Mouse (Mus musculus): ENCODE measurements around the gene Mmd.
A peak's percentile ranks its signal among the peaks of the same experiment; 100 is the strongest.
"Not testable (repeated sequence)": the region's sequence is repeated elsewhere in the genome, so short reads cannot be mapped to it uniquely, and the experiment has no call there.

The Mmd gene

DNA sequence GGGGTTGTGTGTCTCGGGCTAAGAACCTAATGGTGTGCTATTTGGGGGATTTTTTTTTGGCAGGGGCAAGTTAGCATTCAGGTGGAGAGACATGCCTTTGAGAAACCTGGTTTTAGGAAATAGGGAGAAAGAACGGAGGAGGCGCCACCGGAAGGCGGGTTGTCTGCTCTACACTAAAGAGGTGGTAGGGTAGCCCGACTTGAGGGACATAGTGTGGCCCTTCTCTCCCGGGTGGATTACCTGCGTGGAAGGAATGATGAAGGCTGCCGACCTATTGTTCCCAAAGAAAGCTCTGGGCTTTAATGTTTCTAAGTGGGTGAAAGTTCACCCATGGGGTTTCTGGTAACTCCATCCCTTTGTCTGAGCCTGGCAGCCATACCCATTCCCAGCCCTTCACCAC is 933 bp downstream of the Mmd start:
- no peak for DNase-seq

DNA sequence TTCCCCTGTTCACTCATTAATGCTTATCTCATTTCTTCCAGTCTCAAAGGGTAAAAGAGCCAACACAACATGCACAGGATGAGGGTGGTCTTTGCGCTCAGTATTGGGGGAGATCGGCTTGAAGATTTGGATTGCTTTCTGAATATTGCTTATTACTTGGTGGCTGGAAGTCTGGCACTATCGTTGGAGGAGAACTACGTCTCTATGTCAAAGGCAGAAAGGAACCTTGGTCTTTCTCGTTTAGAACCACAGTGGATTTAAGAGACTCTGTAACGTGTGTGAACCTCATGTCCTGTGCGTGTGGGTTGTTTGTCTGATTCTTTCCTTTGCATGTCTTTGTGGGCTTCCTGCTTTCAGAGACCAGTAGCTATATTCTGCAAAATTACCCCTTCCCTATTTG is 1.5 kb downstream of the Mmd start:
- no peak for DNase-seq

DNA sequence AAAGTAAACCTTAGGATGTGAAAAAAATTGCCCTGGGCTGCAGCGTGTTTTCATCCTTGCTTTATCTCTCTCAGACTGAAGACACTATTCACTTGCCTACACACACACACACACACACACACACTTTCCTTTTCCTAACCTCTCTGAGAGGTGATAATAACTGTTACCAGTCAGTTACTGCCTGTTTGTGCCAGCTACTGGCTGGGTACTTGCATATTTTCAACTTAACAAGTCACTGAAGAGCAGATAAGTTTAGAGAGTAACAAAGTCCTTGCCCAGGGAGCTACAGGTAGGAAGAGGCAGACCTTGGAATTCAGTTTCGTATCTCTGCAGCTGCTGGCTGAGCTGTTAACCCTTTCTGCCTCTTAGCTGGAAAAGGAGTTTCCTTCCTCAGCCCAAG is 2.7 kb downstream of the Mmd start:
- no peak for DNase-seq

DNA sequence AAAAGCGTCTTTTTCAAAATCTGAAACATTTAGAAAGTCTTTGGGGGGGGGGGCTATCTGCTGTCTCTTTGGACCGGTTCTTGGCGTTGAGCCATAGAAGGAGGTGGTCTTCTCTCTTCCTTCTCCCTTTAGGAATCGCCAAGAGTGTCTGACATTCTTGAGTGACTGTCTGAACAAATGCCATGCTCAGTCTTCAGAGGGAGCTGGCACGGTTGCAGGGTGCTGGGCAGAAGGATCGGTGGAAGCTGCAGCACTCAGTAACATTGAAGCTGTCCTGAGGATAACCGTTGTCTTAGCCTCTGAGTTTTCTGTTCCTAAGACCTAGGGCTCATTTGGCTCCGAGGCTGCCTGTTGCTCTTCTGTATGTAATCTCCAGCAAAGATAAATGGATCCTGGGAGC is 3.1 kb downstream of the Mmd start:
- no peak for DNase-seq

DNA sequence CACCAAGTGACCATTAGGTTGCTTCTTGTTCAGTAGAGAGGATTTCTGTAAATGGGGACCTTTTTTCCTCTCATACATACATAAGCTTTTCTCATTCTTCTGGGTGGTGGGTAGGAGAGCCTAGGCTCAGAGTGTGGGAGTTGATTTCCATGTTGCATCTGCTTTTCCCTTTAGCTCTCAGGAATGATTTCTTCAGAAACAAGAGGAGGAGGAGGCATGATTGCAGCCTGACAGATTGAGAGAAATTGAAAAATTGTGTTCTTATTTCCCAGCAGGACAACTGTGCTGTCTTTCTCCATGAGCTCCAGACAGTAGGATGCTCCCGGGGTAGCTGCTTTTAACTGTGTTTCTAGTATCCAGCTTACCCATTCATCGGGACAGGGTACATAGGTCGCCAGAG is 5.3 kb downstream of the Mmd start:
- no peak for DNase-seq

DNA sequence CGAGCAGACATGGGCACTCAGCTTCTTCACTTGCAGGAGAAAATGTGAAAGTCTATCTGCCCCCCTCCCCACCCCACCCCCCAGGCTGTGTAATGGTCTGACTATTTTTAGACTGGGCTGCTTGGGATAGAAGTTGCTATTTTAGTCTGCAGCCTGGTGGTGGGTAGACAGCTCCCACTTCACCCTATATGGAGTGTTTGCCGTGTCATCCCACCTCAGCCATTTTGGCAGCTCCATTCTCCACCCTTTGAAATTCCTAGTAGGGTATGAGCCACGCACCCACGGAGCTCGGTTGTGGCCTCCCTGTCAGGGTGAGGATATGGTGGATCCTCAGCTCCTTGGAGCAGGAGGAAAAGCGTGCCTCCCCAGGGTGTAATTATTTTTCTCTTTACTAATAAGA is 6.4 kb downstream of the Mmd start:
- no peak for DNase-seq

DNA sequence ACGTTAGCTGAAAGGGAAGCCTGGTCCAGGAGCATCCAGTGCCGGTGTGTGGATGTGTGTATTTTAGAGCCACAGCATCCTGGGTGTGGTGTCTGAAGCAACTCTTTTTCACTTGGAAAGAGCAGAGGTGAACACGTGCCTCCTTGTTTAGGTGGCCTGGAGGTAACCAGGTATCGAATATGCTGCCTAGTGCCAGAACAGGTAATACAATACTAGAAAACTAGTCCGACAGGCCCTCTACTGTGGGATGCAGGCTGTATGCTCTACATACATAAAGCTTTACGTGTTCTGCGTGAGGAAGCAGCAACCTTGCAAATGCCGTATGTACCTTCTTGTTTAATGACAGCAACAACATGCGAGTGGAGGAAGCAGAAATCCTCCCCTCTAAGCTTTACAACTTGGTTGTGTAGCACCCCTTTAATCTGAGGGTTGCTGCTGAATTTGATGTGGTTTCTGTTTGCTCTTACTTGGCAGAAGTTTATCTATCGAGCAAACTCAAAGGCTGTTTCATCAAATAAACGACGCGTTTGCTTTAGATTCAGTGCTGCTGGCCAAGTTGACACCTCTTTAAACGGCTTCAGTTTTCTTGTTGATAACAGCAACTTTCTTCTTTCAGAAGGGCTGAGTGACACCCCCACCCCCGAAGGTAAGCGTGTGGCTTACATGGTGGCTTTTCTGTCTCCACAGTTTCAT is 7.7 kb downstream of the Mmd start:
- DNase-seq = no peak

DNA sequence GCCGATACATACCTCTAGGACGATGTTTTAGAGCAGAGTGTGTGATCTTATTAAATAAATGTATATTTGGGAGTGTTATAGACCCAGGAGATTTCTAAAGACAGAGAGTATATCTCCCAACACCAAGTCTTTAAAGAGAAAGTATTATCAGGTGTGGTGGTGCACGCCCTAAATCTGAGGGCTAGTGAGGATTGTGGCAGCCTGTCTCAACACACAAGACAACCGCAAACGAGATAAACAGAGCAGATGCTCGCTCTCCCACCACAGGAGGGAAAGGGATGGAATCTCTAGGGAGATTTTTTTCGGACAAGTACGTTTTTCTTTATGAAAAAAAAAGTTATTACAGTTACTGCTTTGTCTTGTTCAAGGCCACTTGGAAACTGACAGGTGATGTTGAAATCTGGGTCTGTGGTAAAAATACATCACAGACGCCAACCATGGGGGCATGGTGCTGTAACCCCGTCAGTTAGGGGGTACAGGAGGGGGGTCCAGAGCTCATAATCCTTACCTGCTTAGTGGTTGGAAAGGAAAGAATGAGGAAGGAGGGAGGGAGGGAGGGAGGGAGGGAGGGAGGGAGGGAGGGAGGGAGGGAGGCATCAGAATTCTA is 9.2 kb downstream of the Mmd start:
- no peak for DNase-seq

DNA sequence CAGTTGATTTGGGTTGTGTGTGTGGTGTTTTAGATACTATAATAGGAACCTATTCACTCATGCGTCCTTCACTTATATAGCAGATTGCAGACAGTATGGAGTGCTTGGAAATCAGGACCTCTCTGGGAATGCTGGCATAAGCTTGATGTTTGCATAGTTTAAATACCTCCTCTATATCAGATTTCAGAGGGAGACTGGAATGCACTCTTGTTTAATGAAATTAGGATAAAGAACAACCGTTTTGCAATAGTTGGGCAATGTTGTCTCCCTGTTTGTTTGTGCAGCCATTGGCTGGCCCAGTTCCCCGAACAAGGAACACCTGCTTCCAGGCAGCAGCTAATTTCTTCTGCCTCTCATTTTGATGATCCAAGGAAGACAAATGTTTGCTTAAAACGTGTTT is 9.8 kb downstream of the Mmd start:
- no peak for DNase-seq

DNA sequence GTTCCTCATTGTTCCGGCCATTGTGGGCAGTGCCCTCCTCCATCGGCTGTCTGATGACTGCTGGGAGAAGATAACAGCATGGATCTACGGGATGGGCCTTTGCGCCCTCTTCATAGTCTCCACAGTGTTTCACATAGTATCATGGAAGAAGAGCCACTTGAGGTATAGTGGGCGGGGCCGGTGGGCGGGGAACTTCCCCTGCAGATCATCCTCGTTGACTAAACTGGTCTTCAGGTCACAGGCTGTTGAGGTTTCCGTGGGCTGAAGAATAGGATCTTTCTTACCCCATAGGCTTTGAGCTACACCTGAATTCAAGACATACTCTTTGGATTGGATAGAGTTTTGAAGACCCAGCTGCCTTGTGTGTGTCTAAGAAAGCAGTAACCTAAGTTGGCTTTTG is 10.6 kb downstream of the Mmd start:
- DNase-seq = no peak

DNA sequence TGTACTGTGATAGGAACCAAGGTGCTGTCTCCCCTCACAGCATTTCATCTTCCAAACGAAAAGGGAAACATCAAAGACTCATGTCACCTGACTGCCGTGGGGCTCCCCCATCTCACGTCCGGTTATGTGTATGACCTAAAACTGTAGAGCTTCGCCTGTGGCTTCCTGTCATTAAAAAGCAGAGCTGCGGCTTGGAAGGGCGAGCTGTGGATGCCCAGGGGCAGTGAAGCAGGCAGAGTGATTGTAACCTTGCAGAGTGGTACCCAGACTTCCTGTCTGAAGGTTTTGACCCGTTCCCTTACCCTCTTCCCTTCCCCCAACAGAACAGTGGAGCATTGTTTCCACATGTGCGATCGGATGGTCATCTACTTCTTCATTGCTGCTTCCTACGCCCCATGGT is 14.9 kb downstream of the Mmd start:
- DNase-seq = no peak

DNA sequence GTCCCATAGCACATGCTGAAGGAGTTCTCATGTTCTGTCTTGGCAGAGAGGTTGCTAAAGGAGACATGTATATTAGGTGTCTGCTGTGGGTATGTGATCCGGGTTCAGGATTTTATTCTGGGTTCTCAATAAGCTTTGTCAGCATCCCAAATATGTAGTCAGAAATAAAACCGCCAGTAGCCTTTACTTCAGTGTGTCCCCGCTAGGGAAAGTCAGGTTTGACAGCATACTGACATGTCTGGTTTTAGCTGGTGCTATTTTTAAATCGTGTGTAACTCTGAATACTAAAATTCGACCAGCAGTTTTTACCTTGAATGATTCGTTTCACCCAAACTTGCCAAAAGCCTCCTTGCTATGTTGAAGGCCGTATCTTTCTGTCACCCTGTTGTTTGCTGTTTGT is 16.3 kb downstream of the Mmd start:
- no peak for DNase-seq

DNA sequence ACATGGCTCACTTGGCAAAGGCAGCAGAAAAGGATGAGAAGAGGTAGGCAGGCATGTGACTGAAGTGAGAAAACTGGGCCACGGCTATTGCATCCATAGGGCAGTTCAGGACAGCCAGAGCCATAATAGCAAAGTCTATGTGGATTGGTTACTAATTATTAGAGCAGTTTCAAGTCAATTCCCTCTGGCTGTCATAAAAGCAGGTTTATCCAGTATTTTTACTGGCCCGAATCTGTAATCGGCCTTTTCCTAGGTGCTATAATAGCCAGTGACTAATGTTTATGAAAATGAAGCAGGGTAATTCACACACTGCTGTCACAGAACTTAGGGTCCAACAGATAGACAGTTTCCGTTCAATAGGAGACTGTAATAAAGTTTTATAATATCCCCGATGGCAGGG is 19.7 kb downstream of the Mmd start:
- DNase-seq = peak; percentile 70

DNA sequence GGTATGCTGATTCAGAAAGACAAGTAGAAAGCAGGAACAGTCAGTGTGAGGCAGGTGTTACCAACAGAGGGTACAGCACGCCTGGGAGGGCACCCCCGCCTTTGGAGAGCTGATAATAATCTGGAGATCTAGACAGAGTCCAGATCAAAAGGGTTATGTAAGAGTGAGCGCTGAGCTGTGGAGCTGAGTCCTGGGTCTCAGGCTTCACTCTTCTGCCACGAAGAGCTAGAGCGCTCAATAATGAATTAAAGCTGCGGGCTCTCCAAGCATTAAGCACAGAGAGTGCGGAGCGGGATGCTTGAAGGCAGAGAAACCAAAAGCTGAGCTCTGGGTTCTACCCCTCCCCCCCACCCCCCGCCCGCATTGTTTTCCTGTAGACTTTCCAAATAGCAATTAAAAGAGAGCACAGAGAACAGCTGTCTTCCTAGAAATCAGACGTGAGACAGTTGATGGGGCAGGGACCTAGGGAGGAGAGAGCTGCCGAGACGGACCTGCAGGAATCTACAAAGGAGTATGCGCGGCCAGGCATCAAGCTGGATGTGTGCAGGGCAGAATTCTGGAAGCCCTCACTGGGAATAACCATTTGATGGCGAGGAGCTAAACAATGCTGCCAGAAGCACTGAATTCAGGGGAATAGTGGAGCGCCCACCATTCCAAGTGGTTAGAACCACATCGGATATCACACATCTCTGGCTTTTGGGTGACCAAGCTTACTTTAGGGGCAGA is 20.3 kb downstream of the Mmd start:
- peak; percentile 64 for DNase-seq

DNA sequence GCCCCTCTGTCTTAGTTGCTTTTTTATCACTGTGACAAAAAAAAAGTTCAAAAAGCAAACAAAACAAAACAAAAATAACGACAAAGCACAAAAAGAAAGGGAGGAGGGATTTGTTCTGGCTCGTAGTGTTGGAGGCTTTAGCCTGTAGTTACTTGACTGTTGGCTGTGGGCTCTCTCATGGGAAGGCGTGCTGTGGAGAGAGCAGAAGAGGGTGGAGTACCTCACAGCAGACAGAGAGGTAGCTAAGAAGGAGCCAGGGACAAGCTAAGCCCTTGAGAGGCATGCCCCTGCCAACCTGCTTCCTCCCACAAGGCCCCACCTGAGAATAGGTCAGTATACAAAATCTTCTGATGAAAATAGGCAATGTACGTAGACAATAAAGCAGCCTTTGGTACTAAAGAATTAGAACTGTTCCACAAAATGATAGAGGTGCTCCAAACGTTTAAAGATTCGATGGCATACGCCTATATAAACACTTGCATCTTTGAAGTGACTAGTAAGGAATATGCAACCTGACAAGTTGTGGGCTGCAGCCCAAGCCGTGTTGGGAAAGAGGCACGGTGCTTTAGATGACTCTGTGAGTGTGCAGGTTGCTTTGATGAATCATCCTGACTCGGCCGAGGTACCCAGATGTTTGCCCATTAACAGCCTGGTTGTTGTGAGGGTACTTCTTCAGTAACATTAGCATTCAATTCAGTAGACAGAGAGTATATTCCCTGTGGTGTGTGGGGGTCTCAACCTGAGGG is 21.0 kb downstream of the Mmd start:
- no peak for DNase-seq

DNA sequence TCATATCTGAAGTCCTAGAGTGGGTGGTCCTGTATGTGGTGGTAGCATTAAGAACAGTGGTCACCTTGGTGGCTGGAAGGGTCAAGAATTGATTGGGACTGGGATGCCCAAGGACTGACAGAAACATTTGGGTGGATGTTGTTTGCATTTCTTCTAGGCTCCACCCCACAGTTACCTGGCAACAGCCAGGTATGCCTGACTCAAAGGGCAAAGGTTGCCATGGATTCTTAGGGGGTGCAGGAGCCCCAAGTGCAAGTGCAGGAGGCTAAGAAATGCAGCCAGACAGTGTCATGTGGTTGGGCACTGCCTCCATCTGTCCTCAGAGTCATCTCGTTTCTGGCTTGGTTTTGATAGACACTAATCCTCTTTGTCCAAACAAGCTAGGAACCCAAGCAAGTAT is 24.9 kb downstream of the Mmd start:
- no peak for DNase-seq

DNA sequence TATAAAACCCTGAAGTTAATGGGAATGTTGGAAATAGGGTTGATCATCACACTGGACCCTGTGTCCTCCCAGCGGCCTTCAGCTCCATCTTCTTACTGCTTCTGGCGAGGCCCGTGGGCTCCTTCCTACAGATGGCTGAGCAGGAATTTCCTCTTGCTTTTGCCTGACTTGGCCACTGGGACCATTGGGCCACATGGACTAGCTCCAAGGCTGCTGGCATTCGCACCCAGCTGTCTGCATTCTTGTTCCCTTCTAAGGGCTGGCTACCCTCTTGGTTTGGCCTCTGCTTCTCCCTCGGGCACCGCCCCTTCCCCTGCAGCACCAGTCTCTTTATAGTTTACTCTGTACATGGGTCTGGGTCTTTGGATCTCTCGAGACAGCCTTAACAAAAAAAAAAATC is 26.4 kb downstream of the Mmd start:
- peak; percentile 13 for DNase-seq

DNA sequence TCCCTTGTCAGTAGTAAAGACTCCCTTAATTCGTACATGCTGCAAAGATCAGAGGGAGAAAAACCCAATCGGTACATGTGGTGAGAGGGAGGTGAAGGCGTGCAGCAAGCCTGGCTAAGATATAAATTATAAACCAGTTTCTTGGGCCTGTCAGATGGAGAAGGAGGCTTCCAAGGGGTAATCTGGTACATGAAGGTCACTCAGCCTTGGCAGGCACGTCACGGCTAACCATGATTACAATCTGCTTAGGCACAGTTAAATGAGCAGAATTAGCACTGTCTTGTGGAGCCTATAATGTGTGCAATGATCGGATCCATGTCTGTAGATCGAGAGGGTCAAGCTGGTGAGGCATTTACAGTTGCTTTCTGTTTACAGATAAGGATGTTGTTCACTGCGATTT is 26.9 kb downstream of the Mmd start:
- DNase-seq = no peak

DNA sequence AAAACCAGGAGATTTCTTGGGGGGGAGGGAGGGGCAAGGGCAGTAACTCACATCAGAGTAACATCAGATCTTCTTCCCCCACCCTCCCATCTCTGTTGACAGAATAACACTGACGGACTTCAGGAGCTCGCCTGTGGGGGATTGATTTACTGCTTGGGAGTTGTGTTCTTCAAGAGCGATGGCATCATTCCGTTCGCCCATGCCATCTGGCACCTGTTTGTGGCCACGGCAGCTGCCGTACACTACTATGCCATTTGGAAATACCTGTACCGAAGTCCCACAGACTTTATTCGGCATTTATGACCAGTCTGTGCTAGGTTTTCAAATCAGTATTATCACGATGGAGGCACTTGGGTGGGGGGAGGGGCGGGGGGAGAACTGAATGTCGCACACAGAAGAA is 27.3 kb downstream of the Mmd start:
- DNase-seq = no peak

DNA sequence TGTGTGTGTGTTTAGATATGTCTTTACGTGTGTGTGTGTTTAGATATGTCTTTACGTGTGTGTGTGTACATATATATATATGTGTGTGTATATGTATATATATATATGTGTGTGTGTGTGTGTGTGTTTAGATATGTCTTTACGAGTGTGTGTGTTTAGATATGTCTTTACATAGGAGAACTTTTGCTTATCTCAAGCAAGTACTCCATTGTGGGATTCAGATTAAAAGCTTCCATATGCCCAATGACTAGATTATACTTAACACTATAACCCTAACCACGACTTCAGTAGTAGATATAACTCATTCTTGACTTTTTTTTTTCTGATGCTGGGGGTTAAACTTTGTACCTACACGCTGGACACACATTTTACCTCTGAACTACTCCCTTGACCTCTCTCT is 30.8 kb downstream of the Mmd start:
- DNase-seq = no peak

DNA sequence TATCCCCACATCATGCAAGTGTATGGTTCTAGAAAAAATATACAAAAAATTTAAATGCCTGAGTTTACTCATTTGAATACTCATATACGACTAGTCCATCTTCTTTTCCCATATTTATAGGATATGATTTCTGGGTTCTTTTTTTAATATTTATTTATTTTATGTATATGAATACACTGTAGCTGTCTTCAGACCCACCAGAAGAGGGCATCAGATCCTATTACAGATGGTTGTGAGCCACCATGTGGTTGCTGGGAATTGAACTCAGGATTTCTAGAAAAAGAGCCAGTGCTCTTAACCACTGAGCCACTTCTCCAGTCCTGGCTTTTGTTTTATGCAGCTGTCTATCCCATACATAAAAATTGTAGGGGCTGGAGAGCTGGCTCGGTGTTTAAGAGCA is 32.7 kb downstream of the Mmd start:
- not testable (repeated sequence) for DNase-seq

DNA sequence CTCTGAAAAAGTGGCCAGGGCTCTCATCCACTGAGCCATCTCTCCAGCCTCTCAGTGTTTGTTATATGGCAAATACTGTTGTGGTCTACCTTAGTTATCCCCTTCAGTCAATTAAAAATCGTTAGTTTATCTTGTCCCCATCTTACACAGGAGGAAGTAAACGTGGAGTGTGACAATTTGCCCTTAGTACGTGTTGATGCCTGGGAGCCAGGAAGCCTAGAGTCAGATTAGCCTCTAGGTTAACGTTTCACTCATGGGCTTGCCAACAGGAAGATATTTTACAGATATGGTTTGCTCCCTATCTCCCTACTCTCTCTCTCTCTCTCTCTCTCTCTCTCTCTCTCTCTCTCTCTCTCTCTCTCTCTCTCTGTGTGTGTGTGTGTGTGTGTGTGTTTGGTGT is 33.9 kb downstream of the Mmd start:
- no peak for DNase-seq

DNA sequence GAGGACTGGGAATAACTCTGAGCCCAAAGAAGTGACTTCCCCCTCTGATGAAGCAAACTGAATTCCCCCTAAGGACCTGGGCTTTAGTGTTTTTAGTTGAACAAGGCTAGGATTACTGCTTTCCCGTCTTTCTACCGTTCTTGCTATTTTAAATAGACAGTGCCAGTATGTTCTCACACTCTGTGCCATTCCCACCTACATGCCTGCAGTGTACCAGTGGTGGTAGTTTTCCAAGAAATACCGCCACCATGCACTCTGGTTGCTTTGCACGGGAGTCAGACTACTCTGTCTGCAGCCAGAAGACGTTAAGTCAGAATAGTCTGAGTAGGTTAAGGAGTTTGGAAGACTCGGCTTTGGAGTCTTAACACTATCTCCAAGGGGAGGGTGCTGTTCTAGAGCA is 34.3 kb downstream of the Mmd start:
- DNase-seq = no peak

DNA sequence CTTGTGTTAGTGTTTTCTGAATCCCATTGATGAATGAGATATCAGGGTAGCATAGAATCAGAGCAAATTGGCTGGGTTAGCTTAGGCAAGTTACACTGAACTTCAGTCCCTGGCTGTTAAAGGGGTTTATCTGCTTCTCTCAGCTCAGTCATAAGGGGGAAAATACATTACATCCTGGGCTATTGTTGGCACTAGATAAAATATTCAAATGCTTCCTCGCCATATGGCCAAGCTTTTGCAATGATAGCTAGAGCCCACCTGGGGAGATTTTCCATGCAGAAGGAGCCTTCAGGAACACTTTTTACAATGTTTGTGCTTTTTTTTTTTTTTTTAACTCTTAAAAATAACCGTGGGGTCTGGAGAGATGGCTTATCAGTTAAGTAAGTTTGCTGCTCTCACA is 34.8 kb downstream of the Mmd start:
- DNase-seq = no peak

All from kidney, adult 9 months (tissue).